Mouse (Mus musculus) kidney, embryonic 16.5 days (tissue): ENCODE results near the gene Akirin1. TPM values are rescaled to one million over a fixed set of nuclear protein-coding genes. Genes with fewer than 3 reads are reported as not detected.

Experiments used
- ATAC-seq: fragments of 200-750 bp; cut with Nextera tagmentation; 2 replicates; pipeline ENCODE4 v1.8.0; 2017; ENCODE audit warnings: moderate TSS enrichment; ENCODE audit not compliant: low FRiP score, low TSS enrichment
- H3K27ac ChIP-seq: fragments of 300-500 bp; sonication (generic); 2 replicates; pipeline ENCODE4 v1.5.1; 2014; ENCODE audit warnings: low read length
- H3K27me3 ChIP-seq: fragments of 300-500 bp; sonication (generic); 2 replicates; pipeline ENCODE4 v1.6.1; 2014; ENCODE audit warnings: low read length, control low read depth, mixed read lengths; ENCODE audit not compliant: insufficient read depth
- H3K36me3 ChIP-seq: fragments of 300-500 bp; sonication (generic); 2 replicates; pipeline ENCODE4 v1.6.1; 2014; ENCODE audit warnings: low read length, control low read depth, mixed read lengths; ENCODE audit not compliant: insufficient read depth
- H3K4me1 ChIP-seq: fragments of 300-500 bp; sonication (generic); 2 replicates; pipeline ENCODE4 v1.6.1; 2014; ENCODE audit warnings: low read length, control low read depth, mixed read lengths; ENCODE audit not compliant: insufficient read depth
- H3K4me2 ChIP-seq: fragments of 300-500 bp; sonication (generic); replicated peaks from 2 replicates; pipeline ENCODE4 v1.6.1; 2014; ENCODE audit warnings: low read depth, low read length
- H3K4me3 ChIP-seq: fragments of 300-500 bp; sonication (generic); 2 replicates; pipeline ENCODE4 v1.5.1; 2014; ENCODE audit warnings: mild to moderate bottlenecking, low read length
- H3K9ac ChIP-seq: fragments of 300-500 bp; sonication (generic); replicated peaks from 2 replicates; pipeline ENCODE4 v1.6.1; 2014; ENCODE audit warnings: low read length
- H3K9me3 ChIP-seq: fragments of 300-500 bp; sonication (generic); 2 replicates; pipeline ENCODE4 v1.6.1; 2016; ENCODE audit warnings: low read length, control low read depth
- WGBS: fragments of 180-500 bp; shearing (Covaris S2); extraction: QIAGEN DNeasy Blood & Tissue Kit; methylation state at CpG from one replicate; pipeline ENCODE4 v1.1.7; 2014; 5-methylcytosine and 5-hydroxymethylcytosine counted together
- polyA plus RNA-seq: library from polyadenylated mRNA; unstranded; fragments of >200 nt; fragmentation: Nextera tagmentation; extraction: Ambion mirVana; gene quantifications from 2 replicates; pipeline ENCODE4 v1.2.1, GENCODE M21; 2015

Akirin1 gene
- polyA plus RNA-seq, 1 experiment from 2014 or later: 42.3 TPM

GRCm38 (mm10) chr4:123732163-123732910, 17.8 kb downstream of the Akirin1 start:
- Histone ChIP-seq H3K36me3 (peaks cover 21% of the 10 kb centered on the region), H3K9me3 (no peaks in the 10 kb centered on the region), H3K4me3 (no peak overlapping the region), H3K27ac (no peak overlapping the region), H3K4me2 (no peak overlapping the region), H3K4me1 (no peaks in the 10 kb centered on the region), H3K9ac (no peak overlapping the region), H3K27me3 (no peaks in the 10 kb centered on the region)
- WGBS: 92% methylated on average over 4 of the region's 4 CpGs
- ATAC-seq: 0 out of 2 replicates have a peak, but pooled peaks have one; percentile 9

- ATAC-seq: no peak
- H3K4me1 ChIP-seq: peaks cover 6% of the 10 kb centered on the region
- H3K27me3 ChIP-seq: no peaks in the 10 kb centered on the region
- H3K9me3 ChIP-seq: no peaks in the 10 kb centered on the region
- no peak overlapping the region for H3K4me2 ChIP-seq
- no peaks in the 10 kb centered on the region for H3K36me3 ChIP-seq
- WGBS: 91% methylated on average over 4 of the region's 4 CpGs
- H3K4me3 ChIP-seq: no peak overlapping the region
- no peak overlapping the region for H3K27ac ChIP-seq
- H3K9ac ChIP-seq: no peak overlapping the region
Measured at GRCm38 (mm10) chr4:123721761-123722160, 28.4 kb downstream of the Akirin1 start.

- peak overlapping the region; percentile 46; the same call in 1 of the 2 replicates for H3K27ac ChIP-seq
- peak overlapping the region; percentile 88 for H3K4me3 ChIP-seq
- H3K4me2 ChIP-seq: peak overlapping the region; percentile 80
- no peaks in the 10 kb centered on the region for H3K27me3 ChIP-seq
- 16% methylated on average over 7 of the region's 7 CpGs for WGBS
- H3K9ac ChIP-seq: peak overlapping the region; percentile 87
- peak; percentile 50; the same call in 1 of the 2 replicates for ATAC-seq
- H3K9me3 ChIP-seq: no peaks in the 10 kb centered on the region
- peaks cover 19% of the 10 kb centered on the region for H3K36me3 ChIP-seq
- H3K4me1 ChIP-seq: peaks cover 6% of the 10 kb centered on the region
Measured at GRCm38 (mm10) chr4:123718434-123718780, 31.7 kb downstream of the Akirin1 start.

- peaks cover 6% of the 10 kb centered on the region for H3K4me1 ChIP-seq
- H3K36me3 ChIP-seq: peaks cover 19% of the 10 kb centered on the region
- H3K4me2 ChIP-seq: peak within 1 kb of the TSS; percentile 80
- peak within 1 kb of the TSS; percentile 71 for H3K27ac ChIP-seq
- H3K9ac ChIP-seq: peak within 1 kb of the TSS; percentile 87
- no peaks in the 10 kb centered on the region for H3K9me3 ChIP-seq
- peak within 1 kb of the TSS; percentile 88 for H3K4me3 ChIP-seq
- ATAC-seq: peak; percentile 97
- H3K27me3 ChIP-seq: no peaks in the 10 kb centered on the region
- under 1% methylated on average over 40 of the region's 40 CpGs for WGBS
Measured at GRCm38 (mm10) chr4:123717574-123718433, 32.3 kb downstream of the Akirin1 start, which contains the start of gene Ndufs5. Gene Ndufs5 (minus strand): TSS chr4:123718202.

- Histone ChIP-seq H3K27me3 (no peaks in the 10 kb centered on the region), H3K9ac (no peak overlapping the region), H3K27ac (no peak overlapping the region), H3K4me3 (no peak overlapping the region), H3K4me1 (peaks cover 4% of the 10 kb centered on the region), H3K4me2 (no peak overlapping the region), H3K36me3 (peaks cover 26% of the 10 kb centered on the region), H3K9me3 (no peaks in the 10 kb centered on the region)
- WGBS: 96% methylated on average over 1 of the region's 3 CpGs
- ATAC-seq: no peak
Measured at GRCm38 (mm10) chr4:123712431-123712830, 37.7 kb downstream of the Akirin1 start.

GRCm38 (mm10) chr4:123707340-123707739, 42.8 kb downstream of the Akirin1 start:
- 97% methylated on average over 5 of the region's 5 CpGs for WGBS
- H3K9ac ChIP-seq: no peak overlapping the region
- ATAC-seq: no peak
- H3K27ac ChIP-seq: no peak overlapping the region
- H3K27me3 ChIP-seq: no peaks in the 10 kb centered on the region
- no peaks in the 10 kb centered on the region for H3K9me3 ChIP-seq
- no peak overlapping the region for H3K4me3 ChIP-seq
- H3K4me2 ChIP-seq: no peak overlapping the region
- peaks cover 6% of the 10 kb centered on the region; the same call in 1 of the 2 replicates for H3K36me3 ChIP-seq
- H3K4me1 ChIP-seq: no peaks in the 10 kb centered on the region

- ATAC-seq: no peak
- Histone ChIP-seq H3K9me3 (no peaks in the 10 kb centered on the region), H3K4me2 (no peak overlapping the region), H3K27ac (no peak overlapping the region), H3K9ac (no peak overlapping the region), H3K27me3 (no peaks in the 10 kb centered on the region), H3K4me3 (no peak overlapping the region), H3K36me3 (no peaks in the 10 kb centered on the region), H3K4me1 (no peaks in the 10 kb centered on the region)
- WGBS: 95% methylated on average over 2 of the region's 2 CpGs
Measured at GRCm38 (mm10) chr4:123705340-123705739, 44.8 kb downstream of the Akirin1 start.

- Histone ChIP-seq H3K9ac (no peak overlapping the region), H3K4me3 (no peak overlapping the region), H3K27ac (no peak overlapping the region), H3K36me3 (no peaks in the 10 kb centered on the region), H3K9me3 (no peaks in the 10 kb centered on the region), H3K27me3 (no peaks in the 10 kb centered on the region), H3K4me2 (no peak overlapping the region), H3K4me1 (no peaks in the 10 kb centered on the region)
- peak; percentile 63 for ATAC-seq
- 46% methylated on average over 12 of the region's 12 CpGs for WGBS
Measured at GRCm38 (mm10) chr4:123693384-123693783, 56.8 kb downstream of the Akirin1 start.

GRCm38 (mm10) chr4:123692071-123692470, 58.1 kb downstream of the Akirin1 start:
- H3K9me3 ChIP-seq: no peaks in the 10 kb centered on the region
- no peak overlapping the region for H3K27ac ChIP-seq
- H3K4me2 ChIP-seq: no peak overlapping the region
- no peak for ATAC-seq
- H3K4me3 ChIP-seq: no peak overlapping the region
- WGBS: 90% methylated on average over 3 of the region's 3 CpGs
- peaks cover 3% of the 10 kb centered on the region; the same call in 1 of the 2 replicates for H3K4me1 ChIP-seq
- H3K9ac ChIP-seq: no peak overlapping the region
- no peaks in the 10 kb centered on the region for H3K36me3 ChIP-seq
- H3K27me3 ChIP-seq: no peaks in the 10 kb centered on the region
